In the genomic region with DNA sequence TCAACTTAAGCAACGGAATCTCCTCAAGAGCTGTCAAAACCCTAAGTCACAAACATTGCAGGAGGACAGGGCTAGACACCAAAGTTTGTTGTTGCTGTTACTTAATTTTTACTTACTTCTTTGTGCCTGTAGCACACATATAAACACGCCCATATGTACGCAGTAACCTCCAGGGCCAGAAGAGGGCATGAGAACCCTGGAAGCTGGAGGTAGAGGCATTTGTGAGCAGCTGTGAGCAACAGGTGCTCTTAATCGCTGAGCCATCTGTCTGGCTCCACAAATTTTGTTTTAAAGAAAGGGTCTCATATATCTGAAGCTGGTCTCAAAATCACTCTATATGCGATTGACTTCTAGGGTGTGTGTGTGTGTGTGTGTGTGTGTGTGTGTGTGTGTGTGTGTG, we compare ENCODE assay signal across 9 mouse cellular contexts. TPM values are rescaled to one million over a fixed set of nuclear protein-coding genes. Genes with fewer than 3 reads are reported as not detected.
DNase-seq lines count a peak whose midpoint lies in the region; ATAC-seq and TF ChIP-seq lines count a peak whose summit lies in the region.
"Had no signal": no experiment of that assay in that cellular context is flagged by ENCODE, and none has a peak within 500 bp of the region (broad histone marks: within the 10 kb centered on the region; RNA-seq: fewer than 3 reads in every experiment).

No protein-coding gene starts in this region.

- peaks cover 2% of the 10 kb centered on the region; the same call in 1 of the 2 replicates for H3K36me3 ChIP-seq in midbrain, embryonic 10.5 days
- no peaks in the 10 kb centered on the region for H3K36me3 ChIP-seq in midbrain, embryonic 16.5 days (ENCODE audit: control insufficient read depth, insufficient read depth, low read length)
- H3K36me3 ChIP-seq in embryonic facial prominence, embryonic 15.5 days: 0 out of 2 replicates have a peak, but pooled peaks cover 3% of the 10 kb centered on the region
- no peaks in the 10 kb centered on the region for H3K36me3 ChIP-seq in liver, embryonic 14.5 days (replicated peaks; ENCODE audit: control insufficient read depth, insufficient read depth, low read depth)

- H3K4me3 ChIP-seq in midbrain, embryonic 10.5 days: no peak overlapping the region
- no peak overlapping the region for H3K4me3 ChIP-seq in midbrain, embryonic 16.5 days (ENCODE audit: low read depth, low read length)
- no peak overlapping the region for H3K4me3 ChIP-seq in embryonic facial prominence, embryonic 15.5 days (replicated peaks)
- no peak overlapping the region for H3K4me3 ChIP-seq in liver, embryonic 14.5 days (ENCODE audit: insufficient read depth in 1 of 2, low read depth in 2 of 2, low read length in 2 of 2)

- H3K27me3 ChIP-seq in midbrain, embryonic 10.5 days (ENCODE audit: low read depth, poor library complexity, severe bottlenecking): no peaks in the 10 kb centered on the region
- H3K27me3 ChIP-seq in midbrain, embryonic 16.5 days (ENCODE audit: control insufficient read depth, insufficient read depth, low read depth, low read length): no peaks in the 10 kb centered on the region
- no peaks in the 10 kb centered on the region for H3K27me3 ChIP-seq in embryonic facial prominence, embryonic 15.5 days
- H3K27me3 ChIP-seq in liver, embryonic 14.5 days (ENCODE audit: control insufficient read depth, insufficient read depth, low read length): no peaks in the 10 kb centered on the region

- H3K9ac ChIP-seq in midbrain, embryonic 16.5 days (ENCODE audit: low read depth, low read length): no peak overlapping the region
- no peak overlapping the region for H3K9ac ChIP-seq in embryonic facial prominence, embryonic 15.5 days
- no peak overlapping the region for H3K9ac ChIP-seq in liver, embryonic 14.5 days (replicated peaks)

- no peak for TF ChIP-seq EP300 in liver, embryonic 14.5 days (IDR thresholded peaks at IDR 0.05; ENCODE audit: low read depth)

- peak; percentile 58 for DNase-seq in adrenal gland, postnatal 10 days
- no peak for DNase-seq in adrenal gland, adult 8-10 months
- DNase-seq in midbrain, embryonic 10.5 days (ENCODE audit: low spot score): peak; percentile 53
- peak in 1 of 3 experiments; percentile 43 for DNase-seq in liver, embryonic 14.5 days (ENCODE audit: low read depth in 3 of 3, low spot score in 3 of 3)
- DNase-seq in thymus, postnatal 14 days: peak; percentile 72

- ATAC-seq in midbrain, embryonic 16.5 days: no peak
- peak; percentile 52 for ATAC-seq in embryonic facial prominence, embryonic 15.5 days (ENCODE audit: insufficient number of reproducible peaks, low FRiP score, low TSS enrichment, low read depth)
- no peak for ATAC-seq in liver, embryonic 14.5 days (ENCODE audit: insufficient read depth)
- ATAC-seq in monocyte, adult 5-6 weeks (replicated peaks; ENCODE audit: insufficient number of reproducible peaks, low FRiP score, low TSS enrichment, poor library complexity, severe bottlenecking): no peak

- H3K4me2 ChIP-seq in midbrain, embryonic 16.5 days (ENCODE audit: low read length): no peak overlapping the region
- no peak overlapping the region for H3K4me2 ChIP-seq in embryonic facial prominence, embryonic 15.5 days (replicated peaks)
- no peak overlapping the region for H3K4me2 ChIP-seq in liver, embryonic 14.5 days (ENCODE audit: low read depth)

- peaks cover 11% of the 10 kb centered on the region for H3K4me1 ChIP-seq in midbrain, embryonic 10.5 days
- H3K4me1 ChIP-seq in midbrain, embryonic 16.5 days (ENCODE audit: control insufficient read depth, insufficient read depth, low read length): peaks cover 15% of the 10 kb centered on the region
- H3K4me1 ChIP-seq in embryonic facial prominence, embryonic 15.5 days: peaks cover 9% of the 10 kb centered on the region
- H3K4me1 ChIP-seq in liver, embryonic 14.5 days (replicated peaks; ENCODE audit: control insufficient read depth in 2 of 2, insufficient read depth in 2 of 2, low read length in 1 of 2): peaks cover 0 to 15% of the 10 kb centered on the region in 2 experiments; a peak in 2 of 4 replicates

- TF ChIP-seq CTCF in liver, embryonic 14.5 days (IDR thresholded peaks at IDR 0.05; ENCODE audit: low read depth): peak; percentile 75

- WGBS in midbrain, embryonic 10.5 days: 66% methylated on average over 5 of the region's 5 CpGs
- WGBS in midbrain, embryonic 16.5 days: 55% methylated on average over 5 of the region's 5 CpGs
- 42% methylated on average over 5 of the region's 5 CpGs for WGBS in embryonic facial prominence, embryonic 15.5 days
- WGBS in liver, embryonic 14.5 days (ENCODE audit: insufficient replicate concordance): 50% methylated on average over 5 of the region's 5 CpGs

- H3K9me3 ChIP-seq in midbrain, embryonic 10.5 days (replicated peaks): no peaks in the 10 kb centered on the region
- H3K9me3 ChIP-seq in midbrain, embryonic 16.5 days (replicated peaks; ENCODE audit: control insufficient read depth, low read length, poor library complexity, severe bottlenecking): no peaks in the 10 kb centered on the region
- H3K9me3 ChIP-seq in embryonic facial prominence, embryonic 15.5 days (replicated peaks): no peaks in the 10 kb centered on the region
- H3K9me3 ChIP-seq in liver, embryonic 14.5 days (ENCODE audit: control insufficient read depth, low read length): no peaks in the 10 kb centered on the region

- H3K27ac ChIP-seq in midbrain, embryonic 10.5 days (replicated peaks): 0 out of 2 replicates have a peak overlapping the region, but pooled peaks have one; percentile 13
- H3K27ac ChIP-seq in midbrain, embryonic 16.5 days (ENCODE audit: low read length): no peak overlapping the region
- no peak overlapping the region for H3K27ac ChIP-seq in embryonic facial prominence, embryonic 15.5 days (replicated peaks)
- H3K27ac ChIP-seq in liver, embryonic 14.5 days: no peak overlapping the region

RNA-seq across cellular contexts. Expression of a gene that starts 3.2 kb away (rescaled TPM):
- 10 to 100 TPM; 13.3 to 16.1 TPM for total RNA-seq in adrenal gland, postnatal 10 days (2021)
- 10 to 100 TPM; 10.4 to 20.2 (median 12.1) TPM for total RNA-seq in adrenal gland, adult 8-10 months (2022)
- 4.5 and 4.8 TPM in 2 replicates for polyA plus RNA-seq in midbrain, embryonic 10.5 days (2016; fragmentation: Nextera tagmentation; extraction: Ambion mirVana)
- polyA plus RNA-seq in midbrain, embryonic 16.5 days (2015; fragmentation: Nextera tagmentation; extraction: Ambion mirVana): 4.5 and 5.0 TPM in 2 replicates
- 5.9 and 9.7 TPM in 2 replicates for polyA plus RNA-seq in embryonic facial prominence, embryonic 15.5 days (2015; fragmentation: Nextera tagmentation; extraction: Ambion mirVana)
- 2.5 and 3.1 TPM in 2 replicates for polyA plus RNA-seq in liver, embryonic 14.5 days (2012; rRNA removed)
- 2.7 and 3.5 TPM in 2 replicates for polyA plus RNA-seq in liver, embryonic 14.5 days (2014; fragmentation: Nextera tagmentation; extraction: Ambion mirVana)
- total RNA-seq in monocyte, adult 5-6 weeks (2017): 1.7 to 2.1 TPM in 2 of 3 replicates, not detected in the other

RNA-seq across cellular contexts. Expression of a gene that starts 6.4 kb away (rescaled TPM):
- under 1 TPM in 1 of 2 experiments, not detected in 1; 0.27 TPM for total RNA-seq in adrenal gland, postnatal 10 days (2021)
- total RNA-seq in adrenal gland, adult 8-10 months (2022): under 1 TPM in 2 of 4 experiments, not detected in 2; 0.28 to 0.46 TPM
- not detected in 2 replicates for polyA plus RNA-seq in midbrain, embryonic 10.5 days (2016; fragmentation: Nextera tagmentation; extraction: Ambion mirVana)
- 0.31 and 0.46 TPM in 2 replicates for polyA plus RNA-seq in midbrain, embryonic 16.5 days (2015; fragmentation: Nextera tagmentation; extraction: Ambion mirVana)
- not detected in 2 replicates for polyA plus RNA-seq in embryonic facial prominence, embryonic 15.5 days (2015; fragmentation: Nextera tagmentation; extraction: Ambion mirVana)
- 0.05 TPM in 1 of 2 replicates, not detected in the other for polyA plus RNA-seq in liver, embryonic 14.5 days (2012; rRNA removed)
- polyA plus RNA-seq in liver, embryonic 14.5 days (2014; fragmentation: Nextera tagmentation; extraction: Ambion mirVana): 0.10 TPM in 1 of 2 replicates, not detected in the other
- total RNA-seq in monocyte, adult 5-6 weeks (2017): 0.29 TPM in 1 of 3 replicates, not detected in the others
- total RNA-seq: hematopoietic stem cell, adult 5-6 weeks had no signal

RNA-seq across cellular contexts. Expression of a gene that starts 28.6 kb away (rescaled TPM):
- total RNA-seq in adrenal gland, postnatal 10 days (2021): 10 to 100 TPM; 23.9 to 25.3 TPM
- total RNA-seq in adrenal gland, adult 8-10 months (2022): 10 to 100 TPM; 20.6 to 22.9 (median 21.7) TPM
- polyA plus RNA-seq in midbrain, embryonic 10.5 days (2016; fragmentation: Nextera tagmentation; extraction: Ambion mirVana): 69.4 and 80.0 TPM in 2 replicates
- polyA plus RNA-seq in midbrain, embryonic 16.5 days (2015; fragmentation: Nextera tagmentation; extraction: Ambion mirVana): 65.8 and 75.3 TPM in 2 replicates
- 48.6 and 53.1 TPM in 2 replicates for polyA plus RNA-seq in embryonic facial prominence, embryonic 15.5 days (2015; fragmentation: Nextera tagmentation; extraction: Ambion mirVana)
- 4.8 and 6.8 TPM in 2 replicates for polyA plus RNA-seq in liver, embryonic 14.5 days (2012; rRNA removed)
- polyA plus RNA-seq in liver, embryonic 14.5 days (2014; fragmentation: Nextera tagmentation; extraction: Ambion mirVana): 1.7 and 2.0 TPM in 2 replicates
- total RNA-seq in monocyte, adult 5-6 weeks (2017): 1.6 to 2.7 TPM (median 2.0 TPM) in 3 replicates

RNA-seq across cellular contexts. Expression of a gene that starts 35.9 kb away (rescaled TPM):
- 10 to 100 TPM; 30.2 to 37.6 TPM for total RNA-seq in adrenal gland, postnatal 10 days (2021)
- 10 to 100 TPM; 45.0 to 82.0 (median 60.3) TPM for total RNA-seq in adrenal gland, adult 8-10 months (2022)
- 62.0 and 69.6 TPM in 2 replicates for polyA plus RNA-seq in midbrain, embryonic 10.5 days (2016; fragmentation: Nextera tagmentation; extraction: Ambion mirVana)
- polyA plus RNA-seq in midbrain, embryonic 16.5 days (2015; fragmentation: Nextera tagmentation; extraction: Ambion mirVana): 121 and 129 TPM in 2 replicates
- 55.4 and 65.7 TPM in 2 replicates for polyA plus RNA-seq in embryonic facial prominence, embryonic 15.5 days (2015; fragmentation: Nextera tagmentation; extraction: Ambion mirVana)
- 26.1 and 31.6 TPM in 2 replicates for polyA plus RNA-seq in liver, embryonic 14.5 days (2012; rRNA removed)
- 12.6 and 13.8 TPM in 2 replicates for polyA plus RNA-seq in liver, embryonic 14.5 days (2014; fragmentation: Nextera tagmentation; extraction: Ambion mirVana)
- total RNA-seq in monocyte, adult 5-6 weeks (2017): 46.3 to 51.3 TPM (median 48.3 TPM) in 3 replicates

RNA-seq across cellular contexts. Expression of a gene that starts 50.9 kb away (rescaled TPM):
- 10 to 100 TPM; 24.2 to 39.3 TPM for total RNA-seq in adrenal gland, postnatal 10 days (2021)
- total RNA-seq in adrenal gland, adult 8-10 months (2022): 10 to 100 TPM; 49.3 to 73.9 (median 63.2) TPM
- 20.0 and 22.2 TPM in 2 replicates for polyA plus RNA-seq in midbrain, embryonic 10.5 days (2016; fragmentation: Nextera tagmentation; extraction: Ambion mirVana)
- 43.6 and 49.8 TPM in 2 replicates for polyA plus RNA-seq in midbrain, embryonic 16.5 days (2015; fragmentation: Nextera tagmentation; extraction: Ambion mirVana)
- 23.8 and 24.3 TPM in 2 replicates for polyA plus RNA-seq in embryonic facial prominence, embryonic 15.5 days (2015; fragmentation: Nextera tagmentation; extraction: Ambion mirVana)
- 12.1 and 14.2 TPM in 2 replicates for polyA plus RNA-seq in liver, embryonic 14.5 days (2012; rRNA removed)
- polyA plus RNA-seq in liver, embryonic 14.5 days (2014; fragmentation: Nextera tagmentation; extraction: Ambion mirVana): 6.5 and 9.6 TPM in 2 replicates
- 30.8 to 45.4 TPM (median 31.3 TPM) in 3 replicates for total RNA-seq in monocyte, adult 5-6 weeks (2017)
